Mouse (Mus musculus) embryonic facial prominence, embryonic 12.5 days (tissue): ENCODE measurements around the gene Map2k1. TPM values are rescaled to one million over a fixed set of nuclear protein-coding genes. Genes with fewer than 3 reads are reported as not detected.

Experiments
- microRNA-seq: library from miRNA; unstranded; fragments of <30 nt; microRNA quantifications from one replicate; pipeline ENCODE4, GENCODE M21; 2017
- polyA plus RNA-seq: library from polyadenylated mRNA; unstranded; fragments of >200 nt; fragmentation: Nextera tagmentation; extraction: Ambion mirVana; gene quantifications from 2 replicates; pipeline ENCODE4 v1.2.1, GENCODE M21; 2016

Map2k1 gene
- polyA plus RNA-seq, 1 experiment from 2014 or later: 77.0 TPM

Small RNAs within 50 kb of the gene (microRNA-seq; reads per million reads assigned to microRNA genes)
- not detected for gene Gm24106

Other genes with a start within 250 kb of the Map2k1 start
- gene Smad6, start 231.6 kb downstream of the Map2k1 start, polyA plus RNA-seq: 25.4 and 26.0 TPM in 2 replicates
- not detected in 2 replicates for gene Lctl, start 136.5 kb downstream of the Map2k1 start, polyA plus RNA-seq
- gene Zwilch, start 80.5 kb downstream of the Map2k1 start, polyA plus RNA-seq: 24.4 and 27.8 TPM in 2 replicates
- 1,066 and 1,135 TPM in 2 replicates for gene Rpl4, start 80.3 kb downstream of the Map2k1 start, polyA plus RNA-seq
- gene Snapc5, start 74.4 kb downstream of the Map2k1 start, polyA plus RNA-seq: 28.9 and 29.5 TPM in 2 replicates
- 3.0 and 4.4 TPM in 2 replicates for gene Uchl4, start 18.4 kb downstream of the Map2k1 start, polyA plus RNA-seq
- gene Tipin, start 27.9 kb upstream of the Map2k1 start, polyA plus RNA-seq: 213 and 231 TPM in 2 replicates
- gene Dis3l, start 87.7 kb upstream of the Map2k1 start, polyA plus RNA-seq: 22.2 TPM in 2 replicates
- gene Megf11, start 132.0 kb upstream of the Map2k1 start, polyA plus RNA-seq: 1.1 and 1.2 TPM in 2 replicates